Comparison of ENCODE assay signal across 12 mouse cellular contexts in genomic region chr12:33225978-33226377, GRCm38 (mm10).
"Had no signal": no experiment of that assay in that cellular context is flagged by ENCODE, and none has a peak within 500 bp of the region (broad histone marks: within the 10 kb centered on the region; RNA-seq: fewer than 3 reads in every experiment).

No protein-coding gene starts in this region.

- H3K4me2 ChIP-seq: lung, embryonic 14.5 days had no signal

- H3K9me3 ChIP-seq: midbrain, embryonic 10.5 days; midbrain, embryonic 13.5 days; midbrain, embryonic 15.5 days; neural tube, embryonic 13.5 days; neural tube, embryonic 15.5 days had no signal

- H3K4me3 ChIP-seq: midbrain, embryonic 10.5 days; midbrain, embryonic 13.5 days; midbrain, embryonic 15.5 days; myocyte; neural tube, embryonic 13.5 days; neural tube, embryonic 15.5 days had no signal

- H3K27me3 ChIP-seq: midbrain, embryonic 13.5 days; midbrain, embryonic 15.5 days; neural tube, embryonic 13.5 days; neural tube, embryonic 15.5 days had no signal

- DNase-seq: lung, adult 18-20 months; spleen, adult 18-20 months; thymus, adult 2 months; thymus, postnatal 25 days; thymus, postnatal 4 days had no signal

- H3K36me3 ChIP-seq: midbrain, embryonic 10.5 days; midbrain, embryonic 13.5 days; midbrain, embryonic 15.5 days; neural tube, embryonic 13.5 days; neural tube, embryonic 15.5 days had no signal

- H3K9ac ChIP-seq: lung, embryonic 14.5 days; midbrain, embryonic 13.5 days; midbrain, embryonic 15.5 days; neural tube, embryonic 15.5 days had no signal
